Mouse (Mus musculus): Measurements from ENCODE around the gene 1600014C10Rik. TPM values are rescaled to one million over a fixed set of nuclear protein-coding genes. Genes with fewer than 3 reads are reported as not detected.

The 1600014C10Rik gene
- polyA plus RNA-seq, 1 experiment = 44.7 TPM

Other genes starting within 250 kb of the 1600014C10Rik start
- 13.4 and 16.0 TPM in 2 replicates for gene Uri1, start 159.7 kb upstream of the 1600014C10Rik start, polyA plus RNA-seq (2012; rRNA removed)
- gene Ccne1, start 75.7 kb upstream of the 1600014C10Rik start, polyA plus RNA-seq (2012; rRNA removed) = 3.6 and 5.1 TPM in 2 replicates
- 5.3 and 5.7 TPM in 2 replicates for gene Plekhf1, start 44.8 kb downstream of the 1600014C10Rik start, polyA plus RNA-seq (2012; rRNA removed)
- 14.8 and 17.1 TPM in 2 replicates for gene Pop4, start 88.2 kb downstream of the 1600014C10Rik start, polyA plus RNA-seq (2012; rRNA removed)

Measured in gonadal fat pad, adult 2 months (tissue).